Mouse (Mus musculus) fat pad, adult 2 months (tissue): ENCODE results near the gene Tmem106a.
"Not testable (repeated sequence)": the region's sequence is repeated elsewhere in the genome, so short reads cannot be mapped to it uniquely, and the experiment has no call there.

Source experiments
- DNase-seq: peaks from one replicate; pipeline ENCODE4 v3.0.0-alpha.2; 2011; ENCODE audit warnings: low read depth, low spot score; ENCODE audit errors: extremely low read depth

The Tmem106a gene

DNA sequence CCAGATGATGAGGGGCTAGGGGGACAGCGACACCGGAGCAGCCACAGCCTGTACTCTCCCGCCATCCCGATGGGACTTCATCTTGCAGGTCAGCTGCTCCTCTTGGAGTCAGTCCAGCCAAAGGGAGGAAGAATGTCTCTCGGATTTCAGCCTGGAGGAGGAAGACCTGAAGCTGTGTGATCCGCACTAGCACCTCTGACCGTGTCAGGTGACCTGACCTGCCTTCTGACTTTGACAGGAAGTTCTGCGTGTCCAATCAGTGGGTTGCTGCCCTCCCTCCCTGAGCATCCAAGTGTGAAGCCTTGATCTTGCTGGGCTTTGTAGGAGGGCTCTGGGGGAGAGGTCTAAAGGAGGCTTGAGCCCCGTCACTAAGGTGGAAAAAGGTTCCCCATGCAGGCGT is 53.6 kb downstream of the Tmem106a start:
- no peak for DNase-seq

GRCm38 (mm10) chr11:101639761-101640160 is 57.7 kb downstream of the Tmem106a start:
- no peak for DNase-seq

- not testable (repeated sequence) for DNase-seq
These were observed 59.0 kb downstream of the Tmem106a start for GRCm38 (mm10) chr11:101640857-101641709.
